Mouse (Mus musculus) liver, embryonic 16.5 days (tissue): ENCODE results near the gene Macrod2. TPM values are rescaled to one million over a fixed set of nuclear protein-coding genes. Genes with fewer than 3 reads are reported as not detected.

Source experiments
- ATAC-seq: fragments of 200-750 bp; cut with Nextera tagmentation; 2 replicates; pipeline ENCODE4 v1.8.0; 2017; ENCODE audit warnings: low read depth, mild to moderate bottlenecking, moderate number of reproducible peaks, moderate library complexity
- H3K27ac ChIP-seq: fragments of 300-500 bp; sonication (generic); 2 replicates; pipeline ENCODE4 v1.5.1; 2014; ENCODE audit warnings: mild to moderate bottlenecking, low read length
- H3K27me3 ChIP-seq: fragments of 300-500 bp; sonication (generic); 2 replicates; pipeline ENCODE4 v1.6.1; 2014; ENCODE audit warnings: low read depth, low read length, mixed read lengths; ENCODE audit not compliant: control insufficient read depth, insufficient read depth
- H3K36me3 ChIP-seq: fragments of 300-500 bp; sonication (generic); 2 replicates; pipeline ENCODE4 v1.6.1; 2014; ENCODE audit warnings: mild to moderate bottlenecking; ENCODE audit not compliant: control insufficient read depth, insufficient read depth
- H3K4me1 ChIP-seq: fragments of 300-500 bp; sonication (generic); 2 replicates; pipeline ENCODE4 v1.6.1; 2014; ENCODE audit warnings: low read depth, low read length, mixed read lengths; ENCODE audit not compliant: control insufficient read depth
- H3K4me2 ChIP-seq: fragments of 300-500 bp; sonication (generic); 2 replicates; pipeline ENCODE4 v1.6.1; 2014; ENCODE audit warnings: low read depth, low read length, mixed read lengths
- H3K4me3 ChIP-seq: fragments of 300-500 bp; sonication (generic); 2 replicates; pipeline ENCODE4 v1.5.1; 2014; ENCODE audit warnings: low read depth, mild to moderate bottlenecking, low read length
- H3K9ac ChIP-seq: fragments of 300-500 bp; sonication (generic); 2 replicates; pipeline ENCODE4 v1.6.1; 2014; ENCODE audit warnings: low read depth, low read length
- H3K9me3 ChIP-seq: fragments of 300-500 bp; sonication (generic); replicated peaks from 2 replicates; pipeline ENCODE4 v1.6.1; 2016; ENCODE audit warnings: low read length; ENCODE audit not compliant: control insufficient read depth
- WGBS: fragments of 180-500 bp; shearing (Covaris S2); extraction: QIAGEN DNeasy Blood & Tissue Kit; methylation state at CpG from one replicate; pipeline ENCODE4 v1.1.7; 2014; ENCODE audit not compliant: insufficient replicate concordance; 5-methylcytosine and 5-hydroxymethylcytosine counted together
- polyA plus RNA-seq: library from polyadenylated mRNA; unstranded; fragments of >200 nt; fragmentation: Nextera tagmentation; extraction: Ambion mirVana; gene quantifications from 2 replicates; pipeline ENCODE4 v1.2.1, GENCODE M21; 2015

Gene Macrod2
- polyA plus RNA-seq, 1 experiment from 2014 or later = 5.5 TPM

- Histone ChIP-seq H3K27me3 (no peaks in the 10 kb centered on the region), H3K36me3 (no peaks in the 10 kb centered on the region), H3K4me3 (no peak overlapping the region), H3K4me2 (no peak overlapping the region), H3K27ac (no peak overlapping the region), H3K9ac (no peak overlapping the region), H3K9me3 (no peaks in the 10 kb centered on the region), H3K4me1 (no peaks in the 10 kb centered on the region)
- WGBS = 29% methylated on average over 2 of the region's 2 CpGs
- no peak for ATAC-seq
These were observed 226.7 kb downstream of the Macrod2 start for GRCm38 (mm10) chr2:140621730-140622337.

GRCm38 (mm10) chr2:140653481-140653880 lies 258.4 kb downstream of the Macrod2 start:
- no peak overlapping the region for H3K27ac ChIP-seq
- no peaks in the 10 kb centered on the region for H3K9me3 ChIP-seq
- no peak overlapping the region for H3K4me2 ChIP-seq
- H3K4me1 ChIP-seq = no peaks in the 10 kb centered on the region
- no peaks in the 10 kb centered on the region for H3K27me3 ChIP-seq
- ATAC-seq = no peak
- H3K9ac ChIP-seq = no peak overlapping the region
- H3K36me3 ChIP-seq = no peaks in the 10 kb centered on the region
- no peak overlapping the region for H3K4me3 ChIP-seq

GRCm38 (mm10) chr2:140653978-140654377 lies 258.9 kb downstream of the Macrod2 start:
- ATAC-seq = no peak
- Histone ChIP-seq H3K4me2 (no peak overlapping the region), H3K4me1 (no peaks in the 10 kb centered on the region), H3K9ac (no peak overlapping the region), H3K9me3 (no peaks in the 10 kb centered on the region), H3K27me3 (no peaks in the 10 kb centered on the region), H3K4me3 (no peak overlapping the region), H3K36me3 (no peaks in the 10 kb centered on the region), H3K27ac (no peak overlapping the region)
- 78% methylated on average over 2 of the region's 2 CpGs for WGBS

GRCm38 (mm10) chr2:140662673-140663072 lies 267.6 kb downstream of the Macrod2 start:
- Histone ChIP-seq H3K9ac (no peak overlapping the region), H3K27ac (no peak overlapping the region), H3K36me3 (no peaks in the 10 kb centered on the region), H3K4me2 (no peak overlapping the region), H3K4me1 (no peaks in the 10 kb centered on the region), H3K4me3 (no peak overlapping the region), H3K9me3 (no peaks in the 10 kb centered on the region), H3K27me3 (no peaks in the 10 kb centered on the region)
- no peak for ATAC-seq
- 80% methylated on average over 5 of the region's 5 CpGs for WGBS

DNA sequence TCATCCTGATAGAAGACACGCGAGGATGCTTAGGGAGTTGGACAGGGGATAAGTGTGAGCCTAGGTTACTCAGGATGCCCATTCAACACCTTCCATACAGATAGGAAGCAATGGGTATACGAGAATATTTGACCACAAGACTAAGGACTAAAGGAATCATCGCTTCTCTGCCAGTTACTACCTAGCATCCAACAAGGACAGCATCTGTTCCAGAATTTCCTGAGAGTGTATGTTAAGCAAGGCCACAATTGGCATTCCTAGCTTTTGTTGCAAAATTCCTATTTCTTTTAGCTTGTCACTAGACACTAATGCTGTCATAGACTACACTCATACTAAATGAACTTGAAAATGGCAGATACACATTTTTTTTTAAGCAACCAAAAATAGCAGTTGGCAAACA lies 269.3 kb downstream of the Macrod2 start:
- Histone ChIP-seq H3K27me3 (no peaks in the 10 kb centered on the region), H3K36me3 (no peaks in the 10 kb centered on the region), H3K4me3 (no peak overlapping the region), H3K9ac (no peak overlapping the region), H3K27ac (no peak overlapping the region), H3K4me1 (no peaks in the 10 kb centered on the region), H3K9me3 (no peaks in the 10 kb centered on the region), H3K4me2 (no peak overlapping the region)
- WGBS = 56% methylated on average over 4 of the region's 4 CpGs
- ATAC-seq = no peak

- Histone ChIP-seq H3K4me1 (no peaks in the 10 kb centered on the region), H3K27ac (no peak overlapping the region), H3K36me3 (no peaks in the 10 kb centered on the region), H3K4me3 (no peak overlapping the region), H3K9me3 (no peaks in the 10 kb centered on the region), H3K9ac (no peak overlapping the region), H3K4me2 (no peak overlapping the region), H3K27me3 (no peaks in the 10 kb centered on the region)
- ATAC-seq = no peak
- 36% methylated on average over 7 of the region's 7 CpGs for WGBS
These were observed 271.7 kb downstream of the Macrod2 start for GRCm38 (mm10) chr2:140666846-140667245.

- ATAC-seq = no peak
- H3K27me3 ChIP-seq = no peaks in the 10 kb centered on the region
- H3K4me2 ChIP-seq = no peak overlapping the region
- 52% methylated on average over 13 of the region's 13 CpGs for WGBS
- no peaks in the 10 kb centered on the region for H3K36me3 ChIP-seq
- no peak overlapping the region for H3K4me3 ChIP-seq
- no peak overlapping the region for H3K27ac ChIP-seq
- H3K4me1 ChIP-seq = no peaks in the 10 kb centered on the region
- no peaks in the 10 kb centered on the region for H3K9me3 ChIP-seq
- no peak overlapping the region for H3K9ac ChIP-seq
These were observed 272.3 kb downstream of the Macrod2 start for GRCm38 (mm10) chr2:140667261-140668047.

- ATAC-seq = no peak
- H3K4me2 ChIP-seq = no peak overlapping the region
- H3K27ac ChIP-seq = no peak overlapping the region
- no peaks in the 10 kb centered on the region for H3K9me3 ChIP-seq
- no peak overlapping the region for H3K9ac ChIP-seq
- no peaks in the 10 kb centered on the region for H3K27me3 ChIP-seq
- no peak overlapping the region for H3K4me3 ChIP-seq
- no peaks in the 10 kb centered on the region for H3K36me3 ChIP-seq
- 12% methylated on average over 8 of the region's 8 CpGs for whole genome bisulfite sequencing
- no peaks in the 10 kb centered on the region for H3K4me1 ChIP-seq
These were observed 273.2 kb downstream of the Macrod2 start for GRCm38 (mm10) chr2:140668311-140668710.

DNA sequence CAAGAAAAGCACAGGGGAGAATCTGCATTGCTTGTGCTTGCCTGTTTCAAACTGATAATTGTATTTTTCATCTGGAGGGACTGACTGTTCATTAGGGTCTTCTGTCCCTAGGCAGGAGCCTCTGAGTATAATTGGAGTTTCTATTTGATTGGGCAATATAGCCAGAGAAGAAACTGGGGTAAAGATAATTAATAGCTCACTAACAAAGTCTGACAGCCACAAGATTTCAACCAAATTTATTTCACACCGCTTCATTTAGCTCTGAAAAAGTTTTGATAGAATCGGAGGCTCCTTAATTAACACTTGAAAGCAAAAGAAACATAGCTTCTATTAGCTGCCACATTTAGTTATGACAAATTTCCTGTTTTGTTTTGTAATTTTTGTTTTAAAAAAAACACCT lies 274.0 kb downstream of the Macrod2 start:
- no peaks in the 10 kb centered on the region for H3K27me3 ChIP-seq
- 71% methylated on average over 2 of the region's 2 CpGs for WGBS
- ATAC-seq = no peak
- H3K9ac ChIP-seq = no peak overlapping the region
- H3K4me1 ChIP-seq = no peaks in the 10 kb centered on the region
- no peaks in the 10 kb centered on the region for H3K36me3 ChIP-seq
- H3K4me3 ChIP-seq = no peak overlapping the region
- no peak overlapping the region for H3K4me2 ChIP-seq
- no peaks in the 10 kb centered on the region for H3K9me3 ChIP-seq
- no peak overlapping the region for H3K27ac ChIP-seq
